Mouse (Mus musculus) MEL (cell line): ENCODE results near the gene Bnip1. TPM values are rescaled to one million over a fixed set of nuclear protein-coding genes. Genes with fewer than 3 reads are reported as not detected.

Experiments used
- DNase-seq: peaks from one replicate; pipeline ENCODE4 v3.0.0; 2011; ENCODE audit warnings: low read depth, low spot score
- H3K27ac ChIP-seq: 2 replicates; pipeline ENCODE4 v1.5.1; 2012; ENCODE audit warnings: low read depth, mild to moderate bottlenecking, control low read depth, low read length, moderate library complexity; ENCODE audit not compliant: control insufficient read depth
- H3K27me3 ChIP-seq, 2 experiments: fragments of 150-350 bp in 1 of 2; sonication (generic) in 1 of 2; 2 replicates each; pipeline ENCODE4 v1.6.1; 2012; ENCODE audit warnings: low read length in 2 of 2, mild to moderate bottlenecking in 2 of 2, improper control_type of control experiment in 1 of 2, moderate library complexity in 1 of 2; ENCODE audit not compliant: insufficient read depth in 2 of 2, control insufficient read depth in 1 of 2
- H3K36me3 ChIP-seq, 2 experiments: 2 replicates each; pipeline ENCODE4 v1.6.1; 2012 to 2014; ENCODE audit warnings: low read length in 2 of 2, improper control_type of control experiment in 1 of 2, inconsistent platforms in 1 of 2, mild to moderate bottlenecking in 1 of 2; ENCODE audit not compliant: insufficient read depth in 2 of 2, control insufficient read depth in 1 of 2
- H3K4me1 ChIP-seq, 2 experiments: fragments of 150-350 bp in 1 of 2; sonication (generic) in 1 of 2; 2 replicates each; pipeline ENCODE4 v1.6.1; 2012; ENCODE audit warnings: low read length in 2 of 2, improper control_type of control experiment in 1 of 2, mild to moderate bottlenecking in 1 of 2; ENCODE audit not compliant: insufficient read depth in 2 of 2, control insufficient read depth in 1 of 2
- H3K4me3 ChIP-seq, 2 experiments: fragments of 150-350 bp in 1 of 2; sonication (generic) in 1 of 2; 2 replicates each; pipeline ENCODE4 v1.5.1; 2012; ENCODE audit warnings: low read depth in 2 of 2, low read length in 2 of 2, mild to moderate bottlenecking in 2 of 2, moderate library complexity in 2 of 2, control low read depth in 1 of 2, improper control_type of control experiment in 1 of 2; ENCODE audit not compliant: control insufficient read depth in 1 of 2, insufficient read depth in 1 of 2
- H3K79me2 ChIP-seq: 2 replicates; pipeline ENCODE4 v1.6.1; 2012; ENCODE audit warnings: mild to moderate bottlenecking, low read length, moderate library complexity; ENCODE audit not compliant: control insufficient read depth, poor library complexity, insufficient read depth
- H3K9ac ChIP-seq: 2 replicates; pipeline ENCODE4 v1.6.1; 2012; ENCODE audit warnings: low read depth, mild to moderate bottlenecking, control low read depth, low read length, moderate library complexity; ENCODE audit not compliant: control insufficient read depth, poor library complexity, severe bottlenecking
- H3K9me3 ChIP-seq: fragments of 150-350 bp; sonication (generic); replicated peaks from 2 replicates; pipeline ENCODE4 v1.6.1; 2012; ENCODE audit warnings: mild to moderate bottlenecking, low read length, improper control_type of control experiment, moderate library complexity; ENCODE audit not compliant: insufficient read depth
- BHLHE40 ChIP-seq: IDR thresholded peaks from 2 replicates; pipeline ENCODE4 v1.6.1; 2012; ENCODE audit warnings: low read depth, mild to moderate bottlenecking, inconsistent platforms, low read length, improper control_type of control experiment, borderline replicate concordance
- CHD2 ChIP-seq: IDR thresholded peaks from 2 replicates; pipeline ENCODE4 v1.6.1; 2011; ENCODE audit warnings: low read length, improper control_type of control experiment
- CTCF ChIP-seq, 3 experiments: IDR thresholded peaks in 2 of 3; conservative IDR thresholded peaks in 1 of 3; 2 replicates each; pipeline ENCODE4 v1.5.1; 2011 to 2012; ENCODE audit warnings: low read length in 3 of 3, low read depth in 2 of 3, mild to moderate bottlenecking in 2 of 3, improper control_type of control experiment in 1 of 3, inconsistent platforms in 1 of 3, mixed read lengths in 1 of 3, moderate library complexity in 1 of 3; ENCODE audit not compliant: control insufficient read depth in 1 of 3, insufficient read depth in 1 of 3, poor library complexity in 1 of 3, severe bottlenecking in 1 of 3
- E2F4 ChIP-seq: IDR thresholded peaks from 2 replicates; pipeline ENCODE4 v1.6.1; 2011; ENCODE audit warnings: low read depth, low read length, improper control_type of control experiment, borderline replicate concordance
- ELF1 ChIP-seq: IDR thresholded peaks from 2 replicates; pipeline ENCODE4 v1.6.1; 2014; ENCODE audit warnings: low read depth, mild to moderate bottlenecking, inconsistent platforms, low read length, improper control_type of control experiment, moderate library complexity
- GABPA ChIP-seq: IDR thresholded peaks from 2 replicates; pipeline ENCODE4 v1.6.1; 2012; ENCODE audit warnings: low read depth, mild to moderate bottlenecking, inconsistent platforms, low read length, improper control_type of control experiment, moderate library complexity
- KAT2A ChIP-seq: conservative IDR thresholded peaks from 2 replicates; pipeline ENCODE4 v1.6.1; 2012; ENCODE audit warnings: low read depth, low read length, improper control_type of control experiment, inconsistent platforms
- MAFK ChIP-seq: IDR thresholded peaks from 2 replicates; pipeline ENCODE4 v1.6.1; 2011; ENCODE audit warnings: low read depth, mild to moderate bottlenecking, low read length, improper control_type of control experiment, borderline replicate concordance
- MAX ChIP-seq: IDR thresholded peaks from 2 replicates; pipeline ENCODE4 v1.6.1; 2011; ENCODE audit warnings: low read length, improper control_type of control experiment
- MEF2A ChIP-seq: IDR thresholded peaks from 2 replicates; pipeline ENCODE4 v1.6.1; 2014; ENCODE audit warnings: low read depth, mild to moderate bottlenecking, inconsistent platforms, low read length, improper control_type of control experiment; ENCODE audit not compliant: poor library complexity, insufficient replicate concordance, severe bottlenecking; ENCODE audit errors: extremely low read depth
- MXI1 ChIP-seq: IDR thresholded peaks from 2 replicates; pipeline ENCODE4 v1.6.1; 2011; ENCODE audit warnings: mild to moderate bottlenecking, low read depth, low read length, improper control_type of control experiment
- MYB ChIP-seq: IDR thresholded peaks from 2 replicates; pipeline ENCODE4 v1.6.1; 2011; ENCODE audit warnings: mild to moderate bottlenecking, low read depth, low read length, improper control_type of control experiment
- NRF1 ChIP-seq: IDR thresholded peaks from 2 replicates; pipeline ENCODE4 v1.6.1; 2014; ENCODE audit warnings: low read depth, mild to moderate bottlenecking, inconsistent platforms, low read length, improper control_type of control experiment, moderate library complexity; ENCODE audit not compliant: poor library complexity, insufficient read depth, severe bottlenecking
- POLR2A ChIP-seq, 2 experiments: IDR thresholded peaks; 2 replicates each; pipeline ENCODE4 v1.6.1; 2011 to 2012; ENCODE audit warnings: low read length in 2 of 2, mild to moderate bottlenecking in 2 of 2, control low read depth in 1 of 2, improper control_type of control experiment in 1 of 2, low read depth in 1 of 2, moderate library complexity in 1 of 2; ENCODE audit not compliant: control insufficient read depth in 1 of 2, insufficient read depth in 1 of 2, poor library complexity in 1 of 2
- SIN3A ChIP-seq: IDR thresholded peaks from 2 replicates; pipeline ENCODE4 v1.6.1; 2012; ENCODE audit warnings: low read length, improper control_type of control experiment, inconsistent platforms
- TAL1 ChIP-seq: IDR thresholded peaks from 2 replicates; pipeline ENCODE4 v1.6.1; 2012; ENCODE audit warnings: mild to moderate bottlenecking, inconsistent platforms, low read length, moderate library complexity, mixed read lengths
- TBP ChIP-seq: IDR thresholded peaks from 2 replicates; pipeline ENCODE4 v1.8.0; 2011; ENCODE audit warnings: low read depth, low read length, improper control_type of control experiment
- UBTF ChIP-seq: IDR thresholded peaks from 2 replicates; pipeline ENCODE4 v1.6.1; 2012; ENCODE audit warnings: low read depth, mild to moderate bottlenecking, inconsistent platforms, low read length, improper control_type of control experiment, moderate library complexity, borderline replicate concordance; ENCODE audit not compliant: insufficient read depth
- USF2 ChIP-seq, 2 experiments: IDR thresholded peaks; 2 replicates each; pipeline ENCODE4 v1.6.1; 2011 to 2012; ENCODE audit warnings: improper control_type of control experiment in 2 of 2, low read length in 2 of 2, borderline replicate concordance in 1 of 2, inconsistent platforms in 1 of 2, low read depth in 1 of 2, mild to moderate bottlenecking in 1 of 2; ENCODE audit not compliant: insufficient read depth in 1 of 2
- ZNF384 ChIP-seq: IDR thresholded peaks from 2 replicates; pipeline ENCODE4 v1.6.1; 2012; ENCODE audit warnings: low read depth, mild to moderate bottlenecking, inconsistent platforms, low read length, improper control_type of control experiment
- polyA plus RNA-seq, 2 experiments: library from polyadenylated mRNA; stranded (reverse) in 1 of 2; unstranded in 1 of 2; fragments of >175 nt in 1 of 2; fragments of >200 nt in 1 of 2; gene quantifications; 2 replicates each; pipeline versions ENCODE4 v1.2.1 to v1.2.4; 2012; ENCODE audit warnings: low replicate concordance in 2 of 2, low read depth in 1 of 2; ENCODE audit not compliant: insufficient read length in 2 of 2, insufficient read depth in 1 of 2, missing spikeins in 1 of 2
- total RNA-seq: library from RNA; depleted of rRNA; stranded (reverse); fragments of 300-350 nt; gene quantifications from 2 replicates; pipeline ENCODE4 v1.2.3, GENCODE M21; 2012

Bnip1 gene
- total and polyA plus RNA-seq, 3 experiments, result 44.1 to 44.2 TPM; not detected in 1

DNA sequence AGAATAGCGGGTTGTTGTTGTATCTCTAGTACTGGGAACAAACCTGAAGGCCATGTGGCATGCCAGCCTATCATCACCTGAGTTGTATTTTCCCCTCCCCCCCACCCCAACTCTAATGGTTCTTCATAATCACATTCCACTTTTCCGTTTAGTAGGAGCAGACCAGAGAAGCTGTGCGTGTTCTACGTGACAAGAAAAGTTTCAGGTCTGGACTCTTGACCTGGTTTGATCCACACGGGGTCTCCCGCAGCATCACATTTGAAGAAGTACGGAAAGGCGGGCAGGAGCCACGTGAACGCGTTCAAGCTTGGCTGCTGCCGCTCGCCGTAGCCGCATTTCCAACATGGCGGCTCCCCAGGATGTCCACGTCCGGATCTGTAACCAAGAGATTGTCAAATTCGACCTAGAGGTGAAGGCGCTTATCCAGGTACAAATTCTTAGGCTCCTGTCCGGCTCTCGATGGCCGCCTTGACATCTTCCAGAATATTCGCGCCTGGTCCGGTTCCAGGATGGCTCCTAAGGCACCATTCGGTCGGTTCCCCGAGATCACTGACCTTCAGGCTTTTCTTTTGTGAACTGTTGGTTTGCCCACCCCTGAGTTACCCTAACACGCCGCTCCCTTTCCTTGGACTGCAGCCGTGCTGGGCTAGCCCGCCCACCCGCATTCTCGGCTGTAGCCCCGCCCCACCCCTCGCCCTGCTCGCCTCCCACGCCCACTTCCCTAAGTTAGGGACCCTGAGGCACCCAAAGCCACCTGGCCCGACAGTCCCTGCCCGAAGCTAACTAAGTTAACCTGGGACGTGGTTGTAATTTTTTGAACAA lies at the start of gene Bnip1 (continued):
- peak; percentile 94 for TF ChIP-seq MXI1
- no peak for TF ChIP-seq GABPA
- TF ChIP-seq MAFK, result no peak
- no peak for TF ChIP-seq NRF1

DNA sequence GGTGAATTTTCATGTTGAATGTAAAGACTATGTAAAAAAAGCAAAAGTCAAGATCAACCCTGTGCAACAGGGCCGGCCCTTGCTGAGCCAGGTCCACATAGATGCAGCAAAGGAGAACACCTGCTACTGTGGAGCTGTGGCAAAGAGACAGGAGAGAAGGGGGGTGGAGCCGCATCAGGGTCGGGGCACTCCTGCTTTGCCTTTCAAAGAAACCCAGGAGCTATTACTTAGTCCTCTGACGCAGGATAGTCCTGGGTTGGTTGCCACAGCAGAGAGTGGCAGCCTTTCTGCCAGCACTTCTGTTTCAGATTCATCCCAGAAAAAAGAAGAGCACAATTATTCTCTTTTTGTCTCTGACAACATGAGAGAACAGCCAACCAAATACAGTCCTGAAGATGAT lies 38.3 kb upstream of the Bnip1 start:
- TF ChIP-seq USF2 (IDR thresholded peaks at IDR 0.05; ENCODE audit: borderline replicate concordance in 1 of 2, insufficient read depth in 1 of 2, low read depth in 1 of 2, low read length in 2 of 2) (no peak), MEF2A (no peak), MYB (no peak), CHD2 (no peak), E2F4 (no peak), UBTF (no peak), CTCF (IDR thresholded peaks at IDR 0.05 in 2 of 3, conservative IDR thresholded peaks at IDR 0.05 in 1 of 3; ENCODE audit: control insufficient read depth in 1 of 3, insufficient read depth in 1 of 3, low read depth in 2 of 3, low read length in 3 of 3, poor library complexity in 1 of 3, severe bottlenecking in 1 of 3) (no peak), SIN3A (no peak), POLR2A (IDR thresholded peaks at IDR 0.05; ENCODE audit: control insufficient read depth in 1 of 2, insufficient read depth in 1 of 2, low read depth in 1 of 2, low read length in 2 of 2, poor library complexity in 1 of 2) (no peak), TBP (no peak), ZNF384 (no peak), TAL1 (no peak), KAT2A (no peak), ELF1 (no peak), MAX (no peak), BHLHE40 (no peak)
- DNase-seq, result no peak
- Histone ChIP-seq H3K4me3 (no peak overlapping the region), H3K9me3 (no peaks in the 10 kb centered on the region), H3K36me3 (no peaks in the 10 kb centered on the region), H3K79me2 (no peaks in the 10 kb centered on the region), H3K4me1 (no peaks in the 10 kb centered on the region), H3K27me3 (no peaks in the 10 kb centered on the region), H3K27ac (no peak overlapping the region), H3K9ac (no peak overlapping the region)
